Mouse (Mus musculus) cerebellum, adult 2 months (tissue): ENCODE measurements around the gene Sox1. TPM values are rescaled to one million over a fixed set of nuclear protein-coding genes. Genes with fewer than 3 reads are reported as not detected.

Experiments used
- DNase-seq, 2 experiments: peaks; one replicate each; pipeline ENCODE4 v3.0.0; 2021
- H3K27ac ChIP-seq: fragments of 200-500 bp; 2 replicates; pipeline ENCODE4 v1.5.1; 2012; ENCODE audit warnings: low read length, control low read depth, inconsistent platforms; ENCODE audit not compliant: insufficient read depth
- H3K27me3 ChIP-seq: fragments of 200-500 bp; 2 replicates; pipeline ENCODE4 v1.6.1; 2012; ENCODE audit warnings: inconsistent platforms, mild to moderate bottlenecking, low read length, moderate library complexity; ENCODE audit not compliant: control insufficient read depth, insufficient read depth
- H3K4me1 ChIP-seq: fragments of 200-500 bp; 2 replicates; pipeline ENCODE4 v1.6.1; 2011; ENCODE audit warnings: low read length; ENCODE audit not compliant: control insufficient read depth, insufficient read depth
- H3K4me3 ChIP-seq: fragments of 200-500 bp; replicated peaks from 2 replicates; pipeline ENCODE3; 2011; ENCODE audit warnings: mild to moderate bottlenecking, low read depth, low read length, control low read depth; ENCODE audit not compliant: insufficient read depth
- CTCF ChIP-seq: fragments of 200-500 bp; IDR thresholded peaks from 2 replicates; pipeline ENCODE4 v1.5.1; 2011; ENCODE audit warnings: low read depth, mild to moderate bottlenecking, control low read depth, low read length, moderate library complexity, borderline replicate concordance; ENCODE audit not compliant: insufficient read depth
- POLR2A ChIP-seq: fragments of 200-500 bp; IDR thresholded peaks from 2 replicates; pipeline ENCODE4 v1.6.1; 2011; ENCODE audit warnings: low read length, control low read depth, borderline replicate concordance; ENCODE audit not compliant: insufficient read depth
- WGBS: fragments of 180-500 bp; shearing (Covaris S2); methylation state at CpG from one replicate; pipeline ENCODE4 v1.1.7; 2018; 5-methylcytosine and 5-hydroxymethylcytosine counted together
- polyA plus RNA-seq: library from polyadenylated mRNA; depleted of rRNA; stranded (reverse); fragments of >200 nt; gene quantifications from 2 replicates; pipeline ENCODE4 v1.2.3, GENCODE M21; 2012; rRNA removed

Sox1 gene
- polyA plus RNA-seq, 1 experiment, result 8.2 TPM

- H3K4me3 ChIP-seq, result no peak overlapping the region
- no peaks in the 10 kb centered on the region for H3K4me1 ChIP-seq
- H3K27ac ChIP-seq, result no peak overlapping the region
- 72% methylated on average over 2 of the region's 2 CpGs for WGBS
- H3K27me3 ChIP-seq, result no peaks in the 10 kb centered on the region
- no peak for DNase-seq
- no peak for TF ChIP-seq POLR2A
- no peak for TF ChIP-seq CTCF
Observed at GRCm38 (mm10) chr8:12445258-12445657, 50.2 kb downstream of the Sox1 start.

- Histone ChIP-seq H3K4me3 (no peak overlapping the region), H3K4me1 (no peaks in the 10 kb centered on the region), H3K27ac (no peak overlapping the region), H3K27me3 (no peaks in the 10 kb centered on the region)
- TF ChIP-seq POLR2A (no peak), CTCF (no peak)
- WGBS, result 11% methylated on average over 26 of the region's 26 CpGs
- no peak for DNase-seq
Observed at GRCm38 (mm10) chr8:12445926-12446680, 51.0 kb downstream of the Sox1 start.

Other genes with a start within 250 kb of the Sox1 start
- gene A230072I06Rik, start 116.5 kb upstream of the Sox1 start, polyA plus RNA-seq, result not detected in 2 replicates
- not detected in 2 replicates for gene Spaca7, start 177.7 kb downstream of the Sox1 start, polyA plus RNA-seq